Mouse (Mus musculus) ES-E14 (cell line): ENCODE data around the gene Socs2.

Experiments used
- HCFC1 ChIP-seq: IDR thresholded peaks from 2 replicates; pipeline ENCODE4 v1.6.1; 2012; ENCODE audit warnings: low read length, inconsistent platforms, borderline replicate concordance; ENCODE audit not compliant: insufficient read depth
- ZC3H11A ChIP-seq: IDR thresholded peaks from 2 replicates; pipeline ENCODE4 v1.6.1; 2012; ENCODE audit warnings: low read depth, mild to moderate bottlenecking, inconsistent platforms, low read length, borderline replicate concordance

GRCm38 (mm10) chr10:95368151-95368550 is 48.8 kb downstream of the Socs2 start:
- TF ChIP-seq HCFC1 (no peak), ZC3H11A (no peak)
